Mouse (Mus musculus) small intestine, adult 2 months (tissue): ENCODE results near the gene Erp44. TPM values are rescaled to one million over a fixed set of nuclear protein-coding genes. Genes with fewer than 3 reads are reported as not detected.

Source experiments
- H3K27ac ChIP-seq: fragments of 200-500 bp; 2 replicates; pipeline ENCODE4 v1.5.1; 2012; ENCODE audit warnings: low read depth, low read length, control low read depth, inconsistent platforms; ENCODE audit not compliant: insufficient read depth
- H3K27me3 ChIP-seq: fragments of 200-500 bp; 2 replicates; pipeline ENCODE4 v1.6.1; 2012; ENCODE audit warnings: mild to moderate bottlenecking, moderate library complexity, low read length, inconsistent platforms; ENCODE audit not compliant: control insufficient read depth, insufficient read depth
- H3K36me3 ChIP-seq: fragments of 200-500 bp; 2 replicates; pipeline ENCODE4 v1.6.1; 2012; ENCODE audit warnings: mild to moderate bottlenecking, low read length, control low read depth, inconsistent platforms; ENCODE audit not compliant: control insufficient read depth, insufficient read depth
- H3K4me1 ChIP-seq: fragments of 200-500 bp; 2 replicates; pipeline ENCODE4 v1.6.1; 2012; ENCODE audit warnings: low read length, inconsistent platforms, mixed read lengths; ENCODE audit not compliant: control insufficient read depth, insufficient read depth, insufficient read length
- H3K4me3 ChIP-seq: fragments of 200-500 bp; 2 replicates; pipeline ENCODE4 v1.5.1; 2012; ENCODE audit warnings: low read depth, mild to moderate bottlenecking, control low read depth, inconsistent platforms, low read length, moderate library complexity
- CTCF ChIP-seq: fragments of 200-500 bp; IDR thresholded peaks from 2 replicates; pipeline ENCODE4 v1.5.1; 2012; ENCODE audit warnings: low read depth, mild to moderate bottlenecking, control low read depth, inconsistent platforms, low read length, moderate library complexity, mixed read lengths; ENCODE audit not compliant: insufficient replicate concordance, insufficient read length; ENCODE audit errors: extremely low read depth
- POLR2A ChIP-seq: fragments of 200-500 bp; IDR thresholded peaks from 2 replicates; pipeline ENCODE4 v1.6.1; 2012; ENCODE audit warnings: low read depth, mild to moderate bottlenecking, control low read depth, inconsistent platforms, low read length, moderate library complexity
- whole genome bisulfite sequencing: fragments of 180-500 bp; shearing (Covaris S2); methylation state at CpG from one replicate; pipeline ENCODE4 v1.1.7; 2018; 5-methylcytosine and 5-hydroxymethylcytosine counted together
- polyA plus RNA-seq: library from polyadenylated mRNA; depleted of rRNA; stranded (reverse); fragments of >200 nt; gene quantifications from 2 replicates; pipeline ENCODE4 v1.2.3, GENCODE M21; 2012

The Erp44 gene
- polyA plus RNA-seq, 1 experiment = 6.9 TPM

DNA sequence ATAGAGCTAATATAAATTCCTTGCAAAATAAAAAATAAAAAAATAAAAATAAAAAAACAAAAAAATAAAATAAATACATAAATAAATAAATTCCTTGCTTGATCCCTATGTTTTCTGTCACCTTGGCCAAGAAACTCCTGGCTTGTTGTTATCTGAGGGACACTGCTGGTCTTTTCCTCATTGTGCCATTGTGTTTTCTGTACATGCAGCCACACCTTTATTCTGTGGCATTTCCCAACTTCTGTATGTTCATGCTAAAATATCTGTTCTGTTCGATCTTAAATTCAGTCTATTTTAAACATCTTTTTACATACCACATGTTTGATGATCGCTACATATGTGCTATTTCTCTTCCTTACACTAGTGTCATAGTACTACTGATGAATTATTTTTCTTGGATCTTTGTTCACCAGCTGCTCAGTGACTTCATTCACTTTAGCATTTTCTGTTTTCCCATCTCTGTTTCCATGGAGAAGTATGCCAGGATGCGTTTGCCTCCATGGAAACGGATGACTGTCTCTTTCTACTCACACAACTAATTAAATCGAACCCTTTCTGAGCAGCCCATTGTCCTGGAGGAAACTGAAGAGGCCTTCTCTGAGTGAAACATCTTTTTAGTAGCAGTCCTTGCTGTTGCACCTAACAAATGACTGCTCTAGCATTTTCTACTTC, 7.9 kb upstream of the Erp44 start:
- no peak overlapping the region for H3K27ac ChIP-seq
- no peak overlapping the region for H3K4me3 ChIP-seq
- 90% methylated on average over 5 of the region's 5 CpGs for WGBS
- 0 out of 2 replicates have a peak, but pooled peaks cover 5% of the 10 kb centered on the region for H3K36me3 ChIP-seq
- TF ChIP-seq POLR2A = no peak
- no peak for TF ChIP-seq CTCF
- no peaks in the 10 kb centered on the region for H3K4me1 ChIP-seq
- H3K27me3 ChIP-seq = no peaks in the 10 kb centered on the region

DNA sequence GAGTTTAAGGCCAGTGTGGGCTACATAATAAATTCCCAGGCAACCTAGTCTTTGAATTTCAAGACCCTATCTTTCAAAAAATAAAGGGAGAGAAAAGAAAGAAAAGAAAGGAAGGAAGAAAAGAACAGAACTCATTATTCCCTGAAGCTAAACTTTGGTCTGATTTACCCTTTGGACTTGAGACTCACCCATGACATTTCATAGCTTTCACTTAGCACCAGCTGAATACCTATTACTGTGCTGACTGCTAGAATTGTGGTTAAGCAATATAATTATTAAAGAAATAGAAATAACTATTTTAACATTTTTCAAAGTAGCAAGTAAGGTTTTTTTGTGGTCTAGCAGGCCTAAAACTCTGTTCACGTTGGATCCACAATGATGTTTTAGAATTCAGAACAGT, 1.8 kb upstream of the Erp44 start:
- TF ChIP-seq CTCF = no peak
- no peak for TF ChIP-seq POLR2A
- WGBS = 89% methylated on average over 1 of the region's 1 CpGs
- no peak overlapping the region for H3K27ac ChIP-seq

DNA sequence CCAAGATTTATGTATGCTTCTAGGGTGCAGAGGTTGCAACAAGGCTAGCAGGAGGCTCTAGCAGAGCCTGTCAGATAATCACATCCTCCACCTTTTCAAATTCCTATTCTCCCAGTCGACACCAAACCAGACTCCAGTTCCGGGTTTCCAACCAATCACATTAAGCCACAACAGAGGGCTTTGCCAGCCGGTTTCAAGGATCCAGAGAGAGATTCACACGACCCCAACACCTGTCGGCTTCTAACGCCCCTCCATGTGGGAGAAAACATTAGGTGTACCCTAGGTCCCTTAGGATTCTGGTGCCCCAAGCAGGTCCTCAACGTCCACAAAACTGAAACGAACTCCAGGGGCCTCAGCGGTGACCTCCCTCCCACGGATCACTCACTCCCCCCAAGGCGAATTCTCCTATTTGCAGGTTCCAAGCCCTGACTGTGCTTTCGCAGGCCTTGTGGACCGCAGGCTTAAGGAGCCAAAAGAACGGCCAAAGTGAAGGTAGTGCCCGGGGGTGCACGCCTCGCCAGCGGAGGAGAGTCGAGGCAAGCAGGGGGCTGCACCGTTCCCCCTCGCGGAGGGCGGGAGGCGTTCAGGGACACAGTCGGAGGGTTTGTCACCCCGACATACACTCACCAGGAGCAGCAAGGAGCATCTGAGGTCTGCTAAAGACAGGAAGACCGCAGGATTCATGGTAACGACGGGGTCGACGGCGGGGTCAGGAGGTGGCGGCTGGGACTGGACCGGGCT, 431 bp downstream of the Erp44 start:
- TF ChIP-seq CTCF (no peak), POLR2A (peak; percentile 32; the same call in 1 of the 2 replicates)
- peak overlapping the region; percentile 86 for H3K4me3 ChIP-seq

More for the DNA sequence above, 1.8 kb upstream of the Erp44 start:
- Histone ChIP-seq H3K4me3 (no peak overlapping the region), H3K27me3 (no peaks in the 10 kb centered on the region), H3K4me1 (peaks cover 3% of the 10 kb centered on the region; the same call in 1 of the 2 replicates), H3K36me3 (0 out of 2 replicates have a peak, but pooled peaks cover 2% of the 10 kb centered on the region)

DNA sequence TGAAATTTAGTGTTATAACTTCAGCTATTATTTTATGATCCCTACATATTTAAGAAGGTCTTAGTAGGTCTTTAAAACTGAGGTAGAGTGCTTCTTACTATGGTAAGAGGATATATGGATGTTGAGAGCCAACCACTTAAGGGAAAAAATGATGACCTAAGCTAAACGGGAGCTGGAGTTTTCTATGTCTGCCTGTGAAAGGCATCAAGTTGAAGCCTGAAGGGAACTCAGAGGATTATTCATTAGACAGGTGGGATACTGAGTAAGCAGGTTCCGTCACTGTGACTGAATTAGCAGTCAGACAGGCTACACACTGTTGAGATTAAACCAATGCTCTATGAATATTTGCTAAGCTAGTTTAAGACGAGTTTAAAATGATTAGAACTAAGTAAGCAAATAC, 2.3 kb downstream of the Erp44 start:
- no peak for TF ChIP-seq POLR2A
- TF ChIP-seq CTCF = no peak
- WGBS = 58% methylated on average over 3 of the region's 3 CpGs
- no peak overlapping the region for H3K27ac ChIP-seq

More for the DNA sequence above, 431 bp downstream of the Erp44 start:
- WGBS = under 1% methylated on average over 34 of the region's 34 CpGs
- Histone ChIP-seq H3K4me1 (peaks cover 8% of the 10 kb centered on the region; the same call in 1 of the 2 replicates), H3K27ac (peak overlapping the region; percentile 67), H3K36me3 (0 out of 2 replicates have a peak, but pooled peaks cover 2% of the 10 kb centered on the region), H3K27me3 (no peaks in the 10 kb centered on the region)

DNA sequence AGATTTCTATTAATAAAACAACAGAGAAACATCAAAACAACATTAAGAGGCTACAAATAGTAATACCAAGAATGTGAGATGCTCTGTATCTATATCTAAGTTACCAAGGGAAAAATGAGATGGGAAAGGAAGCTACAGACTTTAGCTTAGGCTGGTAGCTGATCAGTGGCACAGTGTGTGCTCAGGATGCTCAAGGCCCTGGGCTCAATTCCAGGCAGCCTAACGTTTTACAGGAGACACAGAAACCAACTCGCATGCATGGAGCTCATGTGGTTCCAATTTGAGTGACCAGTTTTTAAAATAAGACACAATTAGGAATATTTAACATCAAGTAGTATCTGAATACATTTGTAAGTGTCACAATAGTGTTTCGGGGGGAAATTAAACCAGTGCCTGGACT, 3.6 kb downstream of the Erp44 start:
- H3K27ac ChIP-seq = no peak overlapping the region
- no peaks in the 10 kb centered on the region for H3K36me3 ChIP-seq
- H3K4me1 ChIP-seq = peaks cover 18% of the 10 kb centered on the region
- 68% methylated on average over 3 of the region's 3 CpGs for WGBS
- H3K27me3 ChIP-seq = no peaks in the 10 kb centered on the region
- TF ChIP-seq CTCF (no peak), POLR2A (no peak)
- H3K4me3 ChIP-seq = no peak overlapping the region

More for the DNA sequence above, 2.3 kb downstream of the Erp44 start:
- no peak overlapping the region for H3K4me3 ChIP-seq
- H3K36me3 ChIP-seq = no peaks in the 10 kb centered on the region
- no peaks in the 10 kb centered on the region for H3K27me3 ChIP-seq
- peaks cover 11% of the 10 kb centered on the region for H3K4me1 ChIP-seq

DNA sequence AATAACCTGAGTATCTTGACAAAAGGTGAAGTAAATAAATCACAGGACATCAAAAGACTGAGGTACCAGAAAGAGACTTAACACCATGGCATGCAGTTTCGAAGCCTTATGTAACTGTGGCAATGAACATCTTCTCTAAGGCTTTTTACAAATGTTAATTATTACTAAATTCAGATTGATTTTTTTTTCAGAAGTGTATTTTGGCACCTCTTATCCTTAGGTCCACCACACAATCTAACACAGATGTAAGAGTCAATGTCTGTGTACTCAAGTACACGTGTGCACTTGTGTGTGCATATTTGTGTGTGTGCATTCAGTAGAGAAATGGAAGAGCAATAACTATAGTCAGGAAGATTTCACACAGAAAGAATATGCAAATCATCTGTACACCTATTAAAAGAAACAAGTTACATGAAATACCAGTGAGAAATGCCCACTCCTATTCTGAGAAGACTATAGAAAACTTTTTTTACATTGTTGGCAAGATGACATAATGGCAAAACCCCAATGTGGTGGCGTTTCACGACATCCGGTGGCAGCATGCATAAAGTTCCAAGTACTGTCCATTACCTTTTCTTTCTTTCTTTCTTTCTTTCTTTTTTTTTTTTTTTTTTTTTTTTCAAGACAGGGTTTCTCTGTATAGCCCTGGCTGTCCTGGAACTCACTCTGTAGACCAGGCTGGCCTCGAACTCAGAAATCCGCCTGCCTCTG, 6.1 kb downstream of the Erp44 start:
- TF ChIP-seq POLR2A (no peak), CTCF (no peak)
- no peaks in the 10 kb centered on the region for H3K27me3 ChIP-seq
- H3K4me1 ChIP-seq = peaks cover 24% of the 10 kb centered on the region
- H3K4me3 ChIP-seq = no peak overlapping the region
- no peaks in the 10 kb centered on the region for H3K36me3 ChIP-seq
- no peak overlapping the region for H3K27ac ChIP-seq
- WGBS = 81% methylated on average over 7 of the region's 7 CpGs
